Mouse (Mus musculus) gastrocnemius, postnatal 25 days (tissue): Measurements from ENCODE around the gene Olfr458. TPM values are rescaled to one million over a fixed set of nuclear protein-coding genes. Genes with fewer than 3 reads are reported as not detected.
"Not testable (repeated sequence)": the region's sequence is repeated elsewhere in the genome, so short reads cannot be mapped to it uniquely, and the experiment has no call there.

Experiments
- DNase-seq: peaks from one replicate; pipeline ENCODE4 v3.0.0; 2022
- long read RNA-seq, 2 experiments: library from polyadenylated mRNA; stranded (forward); transcript quantifications; one replicate each; pipeline ENCODE4 v2.0.0; 2021
- total RNA-seq, 2 experiments: library from RNA; stranded (reverse); gene quantifications; 1 replicate in 1 of 2; 2 replicates in 1 of 2; pipeline ENCODE4 v1.2.3; 2021

Olfr458 gene
- not detected for total RNA-seq
- long read RNA-seq, experiment 1: 0 reads
- long read RNA-seq, experiment 2: 0 reads

DNA sequence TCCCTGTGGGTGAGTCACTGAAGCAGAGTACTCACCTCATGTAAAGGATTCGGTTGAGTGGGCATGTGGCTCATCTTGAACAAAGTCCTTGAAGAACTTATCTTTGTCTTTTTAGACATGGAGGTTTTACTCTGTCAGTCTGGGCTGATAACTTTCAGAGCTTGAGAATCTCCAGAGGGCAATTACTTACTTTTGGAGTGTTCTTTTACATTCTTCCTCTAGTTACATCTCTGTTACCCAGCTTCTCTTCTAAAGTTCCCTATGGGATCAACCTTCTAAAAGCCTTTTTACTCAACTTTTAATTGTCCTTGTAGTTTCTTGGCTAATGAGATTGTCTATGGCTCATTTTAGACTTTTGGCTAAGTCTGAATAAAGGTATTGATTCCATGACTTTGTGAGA, at the start of gene Olfr458:
Olfr458 (minus strand) TSS at position 101 of the 400 bp plus-strand sequence.
- DNase-seq: no peak

DNA sequence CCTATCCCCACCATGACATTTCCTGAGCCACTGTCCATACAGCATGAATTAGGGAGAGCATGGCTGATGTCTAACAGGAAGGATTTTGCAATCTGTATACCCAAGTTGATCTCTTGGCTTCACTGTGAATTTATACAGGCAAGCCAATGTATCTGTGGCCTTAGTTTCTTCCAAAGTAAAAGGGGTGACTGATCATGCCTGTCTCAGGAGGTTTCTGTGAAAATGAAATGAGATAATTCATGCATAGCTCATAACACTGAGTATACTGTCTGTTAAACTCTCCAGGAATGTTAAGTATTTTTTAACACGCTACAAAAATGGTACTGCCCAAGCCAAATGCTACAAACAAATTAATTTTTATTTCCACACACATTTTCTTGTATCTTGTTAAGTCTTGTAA, 48.5 kb upstream of the Olfr458 start:
- no peak for DNase-seq

DNA sequence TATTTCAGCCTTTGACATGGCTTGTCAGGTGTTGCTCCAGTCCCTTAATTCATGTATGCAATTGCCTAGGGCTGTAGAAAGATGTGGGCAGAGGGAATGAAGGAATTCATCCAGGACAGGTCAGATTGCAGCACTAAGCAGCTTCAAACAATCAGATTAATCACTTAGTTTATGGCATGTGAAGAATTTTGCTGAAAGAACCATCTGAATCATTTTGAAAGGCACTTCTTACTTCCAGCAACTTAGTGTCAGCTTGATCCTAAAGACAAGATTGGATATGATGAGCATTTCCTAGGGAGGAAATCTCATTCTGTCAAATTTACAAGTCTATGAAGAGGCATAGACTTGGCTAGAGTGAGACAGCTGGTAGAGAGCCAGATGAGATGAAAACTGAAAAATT, 44.3 kb upstream of the Olfr458 start:
- DNase-seq: no peak

DNA sequence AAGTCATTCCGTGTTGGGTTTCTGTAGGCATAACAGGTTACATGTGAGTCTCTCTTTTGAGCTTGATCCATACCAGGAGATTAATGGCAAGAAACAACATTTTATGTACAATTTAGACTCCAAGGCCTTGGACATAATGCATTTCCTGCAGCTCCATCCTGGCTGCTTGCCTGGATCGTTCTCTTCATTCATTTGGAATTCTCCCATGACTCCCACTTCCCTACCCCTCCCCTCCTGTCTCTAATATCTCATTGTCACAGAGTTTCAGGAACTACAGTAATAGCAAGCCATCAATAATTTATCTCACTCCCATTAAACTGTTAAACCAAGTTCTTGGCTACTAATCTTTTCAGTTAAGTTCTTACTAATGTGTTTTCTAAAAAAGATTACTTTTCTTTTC, 38.5 kb upstream of the Olfr458 start:
- no peak for DNase-seq

DNA sequence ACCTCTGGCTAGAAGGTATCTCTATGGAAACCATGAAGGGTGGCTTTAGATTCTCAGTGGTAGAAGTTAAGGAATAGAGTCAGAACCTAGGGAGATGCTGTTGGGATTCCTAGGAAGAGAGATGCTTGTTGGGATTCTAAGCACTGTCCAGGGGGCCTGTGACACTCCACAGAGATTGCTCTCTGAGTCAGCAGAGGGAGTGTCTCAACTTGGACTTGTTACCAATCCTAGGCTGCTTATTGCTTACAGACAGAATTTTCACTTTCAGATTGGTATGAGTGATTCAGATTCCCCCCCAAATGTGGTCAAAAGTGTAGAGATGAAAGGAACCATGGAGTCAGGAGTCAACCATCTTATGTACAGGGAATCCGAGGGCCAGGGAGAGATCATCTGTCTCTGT, 24.7 kb upstream of the Olfr458 start:
- DNase-seq: no peak

DNA sequence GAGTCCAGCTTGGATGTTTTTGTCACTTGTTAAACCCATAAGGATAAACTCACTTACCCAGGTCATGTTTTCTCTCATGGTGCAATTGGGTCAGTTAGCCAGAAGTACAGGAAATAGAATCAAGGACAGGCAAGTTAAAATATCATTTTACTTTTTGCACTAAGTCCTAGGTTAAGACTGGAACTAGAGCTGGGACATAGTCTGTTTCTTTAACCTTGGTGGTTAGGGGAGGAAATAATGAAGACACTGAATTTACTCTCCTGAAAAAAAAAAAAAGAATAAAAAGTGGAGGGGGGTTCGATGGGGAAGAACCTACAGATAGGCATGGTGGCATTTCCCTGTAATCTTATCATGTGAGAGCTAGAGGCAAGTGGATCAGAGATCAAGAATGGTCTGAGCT, 22.1 kb upstream of the Olfr458 start, which contains the start of gene Olfr456:
Olfr456 (minus strand) TSS at position 101 of the 400 bp plus-strand sequence.
- no peak for DNase-seq

DNA sequence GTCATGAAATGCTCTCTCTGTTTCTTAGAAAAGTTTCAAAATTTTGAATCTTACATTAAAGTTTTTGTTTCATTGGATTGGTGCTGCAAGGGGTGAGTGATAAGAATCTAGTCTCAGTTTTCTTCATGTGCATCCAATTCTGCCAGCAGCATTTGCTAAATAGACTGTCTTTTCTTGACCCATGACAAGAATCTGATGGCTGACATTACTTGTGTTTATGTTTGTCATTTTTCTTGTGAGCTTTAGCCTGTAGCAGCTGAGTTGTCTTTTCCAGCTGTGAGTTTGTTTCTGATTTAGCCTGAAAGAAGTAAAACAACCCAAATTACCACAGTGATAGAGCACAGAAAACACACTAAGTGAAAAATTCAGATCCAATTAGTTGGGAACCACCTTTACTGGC, 19.6 kb upstream of the Olfr458 start:
- DNase-seq: no peak

DNA sequence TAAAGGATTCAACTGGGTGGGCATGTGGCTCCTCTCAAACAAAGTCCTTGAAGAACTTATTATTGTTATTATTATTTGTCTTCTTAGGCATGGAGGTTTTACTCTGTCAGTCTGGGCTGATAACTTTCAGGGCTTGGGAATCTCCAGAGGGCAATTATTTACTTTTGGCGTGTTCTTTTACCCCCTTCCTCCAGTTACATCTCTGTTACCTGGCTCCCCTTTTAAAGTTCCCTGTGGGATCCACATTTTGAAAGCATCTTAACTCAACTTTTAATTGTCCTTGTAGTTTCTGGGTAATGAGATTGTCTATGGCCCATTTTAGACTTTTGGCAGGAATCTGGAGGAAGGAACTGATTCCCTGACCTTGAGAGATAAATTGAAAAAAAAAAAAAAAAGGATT, 11.2 kb upstream of the Olfr458 start, which contains the start of gene Olfr457:
Olfr457 (minus strand) TSS at position 101 of the 400 bp plus-strand sequence.
- DNase-seq: no peak

DNA sequence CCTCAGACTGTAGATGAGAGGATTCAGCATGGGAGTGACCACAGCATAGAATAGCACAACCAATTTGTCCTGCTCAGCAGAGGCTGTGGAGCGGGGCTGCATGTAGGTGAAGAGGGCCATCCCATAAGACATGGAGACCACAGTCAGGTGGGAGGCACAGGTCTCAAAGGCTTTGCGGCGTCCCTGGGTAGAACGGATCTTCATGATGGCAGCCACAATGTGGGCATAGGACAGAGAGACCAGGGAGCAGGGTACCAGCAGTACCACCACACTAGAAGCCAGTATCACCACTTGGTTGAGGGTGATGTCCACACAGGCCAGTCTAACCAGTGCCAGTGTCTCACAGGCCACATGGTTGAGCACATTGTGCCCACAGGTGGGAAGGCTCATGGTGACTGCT, 6.3 kb upstream of the Olfr458 start:
- DNase-seq: not testable (repeated sequence)

DNA sequence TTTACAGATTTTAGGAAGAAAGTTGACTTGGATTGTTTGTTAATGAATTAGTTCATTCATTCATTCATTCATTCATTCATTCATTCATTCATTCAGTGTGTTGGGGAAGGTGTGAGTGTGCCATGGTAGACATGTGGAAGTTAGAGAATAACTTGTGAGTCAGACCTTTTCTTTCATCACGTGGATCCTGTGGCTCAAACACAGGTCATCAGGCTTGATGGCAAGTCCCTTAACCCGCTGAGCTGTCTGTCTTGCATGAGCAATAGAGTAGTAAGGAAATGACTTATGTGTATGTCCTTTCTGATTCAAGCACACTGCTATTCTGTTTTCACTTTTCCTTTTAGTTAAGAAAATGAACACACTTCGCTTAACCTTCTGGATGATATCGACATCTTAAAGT, 5.5 kb upstream of the Olfr458 start:
- no peak for DNase-seq

DNA sequence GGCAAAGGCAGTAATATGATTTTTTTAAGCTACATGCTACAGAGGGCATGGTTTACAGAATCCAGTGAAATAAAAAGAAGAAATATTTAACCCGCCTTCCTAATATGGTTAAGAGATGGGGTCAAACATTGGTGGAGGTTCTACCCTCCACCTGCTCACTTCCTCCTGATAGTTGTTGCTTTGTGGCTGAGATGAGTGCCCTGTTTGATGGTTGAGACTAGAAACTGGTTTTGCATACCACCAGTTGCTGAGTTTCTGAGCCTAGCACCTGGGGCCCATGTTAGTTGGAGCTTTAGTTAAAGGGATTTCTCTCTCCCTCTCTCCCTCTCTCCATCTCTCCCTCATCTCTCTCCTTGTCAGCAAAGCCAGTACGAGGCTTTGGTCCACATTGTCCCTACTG, 17.6 kb downstream of the Olfr458 start:
- no peak for DNase-seq

DNA sequence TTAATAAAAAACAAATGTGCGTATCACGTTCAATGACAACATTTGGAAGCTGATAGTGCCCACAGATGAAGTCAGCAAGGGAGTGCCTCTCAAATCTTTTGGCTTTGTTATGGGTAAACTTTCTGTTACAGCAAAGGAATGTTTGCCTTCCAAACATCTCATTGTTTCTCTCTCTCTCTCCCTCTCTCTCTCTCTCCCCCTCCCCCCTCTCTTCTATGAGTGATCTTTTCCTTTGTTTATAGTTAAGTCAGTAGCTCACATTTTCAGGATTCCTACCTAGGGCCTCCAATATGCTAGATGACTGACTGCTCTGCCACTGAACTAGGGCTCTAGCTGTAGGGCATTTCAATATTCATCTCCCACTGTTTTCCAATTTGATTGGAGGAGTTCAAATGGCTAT, 20.5 kb downstream of the Olfr458 start:
- no peak for DNase-seq

DNA sequence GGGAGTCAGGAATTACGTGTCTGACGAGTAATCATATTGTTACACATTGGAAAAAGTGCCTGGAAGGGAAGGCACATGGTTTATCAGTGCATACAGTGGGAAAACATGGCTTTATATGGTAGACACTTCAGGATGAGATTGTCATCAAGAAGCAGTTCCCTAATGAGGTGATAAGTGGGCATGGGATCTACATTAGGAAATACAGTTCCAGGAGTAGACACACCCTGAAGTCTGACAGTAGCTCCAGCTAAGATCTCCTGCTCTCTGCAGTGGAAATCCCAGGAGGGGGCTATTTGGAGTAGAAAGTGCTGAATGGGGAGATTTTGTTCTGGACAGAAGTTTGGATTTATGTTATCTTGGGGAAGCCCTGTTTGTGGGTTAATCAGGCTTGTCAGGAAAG, 23.6 kb downstream of the Olfr458 start:
- no peak for DNase-seq

DNA sequence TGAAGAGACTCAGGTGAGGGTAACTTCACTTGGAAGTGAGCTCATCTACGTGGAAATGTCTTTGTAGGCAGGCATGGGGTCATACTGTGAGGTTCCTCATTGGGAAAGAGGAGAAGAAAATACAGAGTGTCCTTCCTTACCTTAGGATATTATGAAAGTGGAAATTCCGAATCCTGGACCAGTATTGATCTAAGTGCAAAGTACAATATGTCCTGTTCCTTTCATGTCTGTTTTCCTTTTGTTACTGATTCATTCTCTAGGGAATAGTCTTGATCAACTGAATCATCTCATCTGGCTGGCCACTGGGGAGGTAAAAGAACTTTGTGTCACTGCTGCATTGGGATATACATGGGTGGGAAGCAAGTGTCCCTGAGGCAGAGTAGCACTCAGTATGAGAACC, 29.5 kb downstream of the Olfr458 start:
- DNase-seq: no peak

DNA sequence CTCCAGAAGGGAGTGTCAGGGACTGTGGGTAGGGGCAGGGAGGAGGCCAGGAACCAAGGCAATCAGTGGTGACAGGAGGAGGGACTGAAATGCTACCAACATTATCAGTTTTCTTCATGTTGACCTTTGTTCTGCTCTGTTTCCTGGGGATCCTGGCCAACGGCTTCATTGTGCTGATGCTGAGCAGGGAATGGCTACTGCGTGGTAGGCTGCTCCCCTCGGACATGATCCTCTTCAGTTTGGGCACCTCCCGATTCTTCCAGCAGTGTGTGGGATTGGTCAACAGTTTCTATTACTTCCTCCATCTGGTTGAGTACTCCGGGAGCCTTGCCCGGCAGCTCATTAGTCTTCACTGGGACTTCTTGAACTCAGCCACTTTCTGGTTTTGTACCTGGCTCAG, 30.6 kb downstream of the Olfr458 start, which contains the start of gene Tas2r126:
Tas2r126 (plus strand) TSS at position 90 of the 400 bp plus-strand sequence.
- DNase-seq: no peak

DNA sequence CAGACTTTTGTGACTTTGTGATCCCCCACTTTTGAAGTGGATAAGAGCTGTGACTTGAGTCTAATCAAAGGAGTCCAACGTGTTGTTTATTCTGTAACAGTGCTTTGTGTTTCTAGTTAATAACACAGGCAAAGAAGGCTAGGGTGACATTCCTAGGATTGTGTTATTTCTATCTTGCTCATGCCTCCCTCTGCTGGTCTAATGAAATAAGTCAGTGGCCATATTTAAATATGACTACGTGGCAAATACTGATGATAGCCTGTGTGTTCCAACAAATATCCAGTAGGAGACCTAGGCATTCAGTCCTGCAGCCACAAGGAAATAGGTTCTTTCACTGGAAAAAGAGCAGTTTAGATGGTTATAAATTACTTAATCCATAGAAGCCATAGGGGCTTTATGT, 31.4 kb downstream of the Olfr458 start:
- DNase-seq: no peak

DNA sequence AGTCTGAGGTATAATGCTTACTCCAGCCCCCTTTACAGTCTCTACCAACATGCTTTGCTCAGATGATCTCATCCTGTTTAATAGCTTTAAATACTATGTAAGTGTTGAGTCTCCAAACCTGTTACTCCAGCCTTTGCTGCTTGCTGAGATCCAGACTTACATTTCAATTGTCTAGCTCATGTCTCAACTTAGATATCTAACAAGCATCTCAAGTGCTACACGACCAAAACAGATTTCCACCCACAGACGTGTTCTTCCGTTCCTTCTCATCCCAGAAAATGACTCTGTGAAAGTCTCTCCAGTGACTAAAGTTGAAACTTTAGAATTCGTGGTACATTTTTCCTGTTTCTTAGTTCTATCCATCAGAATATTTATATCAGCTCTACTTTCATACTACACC, 38.7 kb downstream of the Olfr458 start:
- no peak for DNase-seq

DNA sequence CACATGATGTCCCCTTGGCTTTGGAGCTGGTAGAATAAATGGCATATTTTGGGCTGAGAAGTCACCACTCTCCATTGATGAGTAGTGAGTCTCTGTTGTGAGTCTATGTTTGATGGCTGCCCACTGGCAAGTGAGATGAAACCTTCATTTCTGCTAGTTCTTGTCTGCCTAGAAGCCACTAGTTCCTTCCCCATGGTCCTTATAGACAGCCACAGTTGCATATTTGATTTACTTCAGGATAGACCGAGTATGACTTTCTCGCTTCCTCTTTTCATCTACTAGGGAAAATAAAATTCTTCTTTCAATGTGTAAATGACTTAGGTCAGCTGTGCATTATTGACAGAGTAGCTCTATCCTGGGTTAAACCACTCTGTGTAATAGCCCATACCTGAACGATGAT, 40.5 kb downstream of the Olfr458 start:
- DNase-seq: no peak

DNA sequence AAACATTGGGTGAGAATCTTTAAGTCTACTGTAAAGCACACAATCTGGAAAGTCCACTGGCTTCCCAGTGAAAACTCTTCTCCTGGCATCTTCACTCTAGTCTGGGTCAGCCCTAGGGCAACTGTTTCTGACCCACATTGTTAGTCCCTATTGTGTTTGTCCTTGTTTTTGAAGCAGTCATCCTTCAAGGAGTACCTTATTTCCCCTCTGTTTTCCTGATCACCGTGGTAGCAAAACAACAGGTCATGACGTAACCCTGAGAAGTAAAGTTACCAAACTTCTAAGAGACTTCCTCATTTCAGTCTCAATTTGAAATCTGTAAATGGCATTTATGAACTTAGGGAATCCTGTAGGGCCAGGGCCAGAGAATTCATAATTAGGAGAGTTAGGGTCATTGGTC, 43.6 kb downstream of the Olfr458 start:
- DNase-seq: no peak

DNA sequence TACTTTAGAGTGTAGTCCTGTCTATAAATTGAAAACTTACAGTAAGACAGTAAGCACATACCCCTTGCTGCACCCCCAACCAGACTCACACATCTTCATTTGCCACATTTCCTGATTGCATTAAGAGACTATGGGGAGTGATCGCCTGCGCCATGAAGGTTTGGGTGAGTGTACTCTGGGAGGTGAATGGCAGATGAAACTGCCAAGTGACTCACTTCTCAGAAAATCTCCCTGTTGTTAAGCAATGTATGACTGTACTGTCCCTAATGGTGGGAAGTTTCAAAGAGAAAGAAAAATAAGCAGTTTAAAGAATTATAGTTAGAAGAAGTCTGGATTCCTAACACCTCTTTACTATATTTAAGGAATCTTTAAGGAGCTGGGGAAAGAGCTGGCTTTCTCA, 45.6 kb downstream of the Olfr458 start:
- no peak for DNase-seq

Other genes with a start within 250 kb of the Olfr458 start
- gene Tas2r144, start 249.9 kb downstream of the Olfr458 start, total RNA-seq: not detected
- 10 to 100 TPM; 29.6 to 39.7 TPM for gene Gstk1, start 219.3 kb downstream of the Olfr458 start, total RNA-seq
- gene Tmem139, start 203.2 kb downstream of the Olfr458 start, total RNA-seq: not detected
- 1 to 10 TPM; 5.0 to 5.1 TPM for gene Casp2, start 200.2 kb downstream of the Olfr458 start, total RNA-seq
- 100 to 1,000 TPM; 105 to 116 TPM for gene Clcn1, start 178.5 kb downstream of the Olfr458 start, total RNA-seq
- gene Fam131b, start 140.6 kb downstream of the Olfr458 start, total RNA-seq: under 1 TPM; 0.41 to 0.54 TPM
- 10 to 100 TPM; 28.8 to 32.3 TPM for gene Zyx, start 115.6 kb downstream of the Olfr458 start, total RNA-seq
- under 1 TPM; 0.15 to 0.32 TPM for gene Epha1, start 91.9 kb downstream of the Olfr458 start, total RNA-seq
- gene Tas2r143, start 65.0 kb downstream of the Olfr458 start, total RNA-seq: not detected
- gene Tas2r135, start 59.8 kb downstream of the Olfr458 start, total RNA-seq: not detected
- not detected for gene Tas2r126, start 30.7 kb downstream of the Olfr458 start, total RNA-seq
- not detected for gene Olfr457, start 11.1 kb upstream of the Olfr458 start, total RNA-seq
- not detected for gene Olfr456, start 22.0 kb upstream of the Olfr458 start, total RNA-seq
- gene Olfr455, start 82.4 kb upstream of the Olfr458 start, total RNA-seq: not detected
- not detected for gene Tcaf3, start 132.5 kb upstream of the Olfr458 start, total RNA-seq
- gene Tcaf2, start 180.1 kb upstream of the Olfr458 start, total RNA-seq: 1 to 10 TPM; 2.4 to 4.3 TPM
- gene Tcaf1, start 244.9 kb upstream of the Olfr458 start, total RNA-seq: 10 to 100 TPM in 1 of 2 experiments, 1 to 10 TPM in 1; 9.0 to 12.9 TPM